ENCODE assay signal across 17 mouse cellular contexts in the genomic region with DNA sequence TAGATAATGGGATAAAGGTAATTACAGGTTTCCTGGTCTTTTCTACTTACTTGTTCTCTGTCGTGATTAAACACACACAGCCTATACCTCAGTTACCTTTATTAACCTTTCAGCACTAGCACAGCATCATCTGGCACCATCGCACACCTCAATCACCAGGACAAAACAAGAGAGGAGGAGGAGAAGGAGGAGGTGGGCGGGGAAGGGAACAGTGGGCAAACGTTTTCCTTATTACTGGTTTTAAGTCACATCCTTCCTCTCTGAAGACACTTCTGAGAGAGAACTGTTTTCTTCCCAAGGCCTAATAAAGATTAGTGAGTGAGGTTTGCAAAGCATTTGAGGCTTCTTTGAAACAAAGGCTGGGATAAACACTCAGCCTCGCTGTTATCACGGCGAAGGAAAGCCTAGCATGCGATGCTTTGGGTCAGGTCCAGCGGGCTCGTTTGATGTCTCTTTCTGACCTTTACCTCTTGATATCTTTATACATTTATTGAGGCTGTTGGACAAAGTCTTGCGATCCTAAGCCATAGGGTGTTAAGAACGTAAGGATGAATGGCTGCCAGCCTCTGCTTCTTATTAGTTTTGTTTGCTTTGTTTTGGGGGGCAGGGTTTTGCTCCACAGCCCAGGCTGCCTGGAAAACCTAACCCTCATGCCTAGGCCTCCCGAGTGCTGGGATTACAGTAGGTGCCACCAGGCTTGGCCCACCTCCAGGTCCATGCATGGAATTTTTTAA. TPM values are rescaled to one million over a fixed set of nuclear protein-coding genes. Genes with fewer than 3 reads are reported as not detected.
DNase-seq lines count a peak whose midpoint lies in the region; ATAC-seq lines count a peak whose summit lies in the region.
"Had no signal": no experiment of that assay in that cellular context is flagged by ENCODE, and none has a peak within 500 bp of the region (broad histone marks: within the 10 kb centered on the region; RNA-seq: fewer than 3 reads in every experiment).

No protein-coding gene starts in this region.

- H3K4me3 ChIP-seq in heart, embryonic 13.5 days: no peak overlapping the region
- no peak overlapping the region for H3K4me3 ChIP-seq in intestine, embryonic 14.5 days (ENCODE audit: low read depth, low read length)
- no peak overlapping the region for H3K4me3 ChIP-seq in hindbrain, embryonic 10.5 days
- H3K4me3 ChIP-seq in midbrain, embryonic 16.5 days (ENCODE audit: low read depth, low read length): no peak overlapping the region
- H3K4me3 ChIP-seq: heart, embryonic 10.5 days; hindbrain, embryonic 15.5 days; neural tube, embryonic 12.5 days had no signal

- no peak overlapping the region for H3K9ac ChIP-seq in heart, embryonic 13.5 days
- no peak overlapping the region for H3K9ac ChIP-seq in intestine, embryonic 14.5 days (ENCODE audit: low read length)
- no peak overlapping the region for H3K9ac ChIP-seq in midbrain, embryonic 16.5 days (ENCODE audit: low read depth, low read length)
- H3K9ac ChIP-seq: hindbrain, embryonic 15.5 days; liver, embryonic 14.5 days; neural tube, embryonic 12.5 days had no signal

- ATAC-seq in heart, embryonic 13.5 days (ENCODE audit: extremely low read depth, insufficient number of reproducible peaks, low FRiP score, low TSS enrichment): no peak
- ATAC-seq in intestine, embryonic 14.5 days (replicated peaks; ENCODE audit: low FRiP score, low TSS enrichment, low read depth): peak; percentile 78
- no peak for ATAC-seq in midbrain, embryonic 16.5 days

- DNase-seq in heart, postnatal 36 days: no peak
- peak; percentile 47 for DNase-seq in testis, postnatal 10 days (ENCODE audit: low spot score)
- DNase-seq in testis, postnatal 14 days (ENCODE audit: low spot score): no peak
- DNase-seq in intestine, embryonic 14.5 days (ENCODE audit: low spot score): no peak
- DNase-seq in spleen, postnatal 4 days (ENCODE audit: low spot score in 2 of 2): no peak
- DNase-seq in hindbrain, embryonic 10.5 days (ENCODE audit: low spot score): no peak
- DNase-seq: cerebellum, adult 18-20 months; gastrocnemius, postnatal 14 days; kidney, adult 9 months; right cerebral cortex, postnatal 14 days; thymus, postnatal 14 days had no signal

- H3K27me3 ChIP-seq in heart, embryonic 13.5 days (replicated peaks): 0 out of 2 replicates have a peak, but pooled peaks cover 1% of the 10 kb centered on the region
- no peaks in the 10 kb centered on the region for H3K27me3 ChIP-seq in intestine, embryonic 14.5 days (replicated peaks; ENCODE audit: control insufficient read depth, insufficient read depth, low read length)
- H3K27me3 ChIP-seq in hindbrain, embryonic 10.5 days (ENCODE audit: insufficient read depth, poor library complexity, severe bottlenecking): no peaks in the 10 kb centered on the region
- H3K27me3 ChIP-seq in midbrain, embryonic 16.5 days (ENCODE audit: control insufficient read depth, insufficient read depth, low read depth, low read length): no peaks in the 10 kb centered on the region
- H3K27me3 ChIP-seq: hindbrain, embryonic 15.5 days; neural tube, embryonic 12.5 days had no signal

- 0 out of 2 replicates have a peak overlapping the region, but pooled peaks have one; percentile 24 for H3K27ac ChIP-seq in heart, embryonic 13.5 days (replicated peaks)
- no peak overlapping the region for H3K27ac ChIP-seq in intestine, embryonic 14.5 days (ENCODE audit: low read depth)
- no peak overlapping the region for H3K27ac ChIP-seq in hindbrain, embryonic 10.5 days
- H3K27ac ChIP-seq in midbrain, embryonic 16.5 days (ENCODE audit: low read length): no peak overlapping the region
- H3K27ac ChIP-seq: heart, embryonic 10.5 days; hindbrain, embryonic 15.5 days; liver, embryonic 14.5 days; neural tube, embryonic 12.5 days had no signal

- H3K9me3 ChIP-seq in heart, embryonic 13.5 days: no peaks in the 10 kb centered on the region
- no peaks in the 10 kb centered on the region for H3K9me3 ChIP-seq in intestine, embryonic 14.5 days (ENCODE audit: control insufficient read depth, low read length)
- H3K9me3 ChIP-seq in hindbrain, embryonic 10.5 days: no peaks in the 10 kb centered on the region
- H3K9me3 ChIP-seq in midbrain, embryonic 16.5 days (replicated peaks; ENCODE audit: control insufficient read depth, low read length, poor library complexity, severe bottlenecking): no peaks in the 10 kb centered on the region
- H3K9me3 ChIP-seq: heart, embryonic 10.5 days; hindbrain, embryonic 15.5 days; neural tube, embryonic 12.5 days had no signal

- H3K4me2 ChIP-seq in heart, embryonic 13.5 days: no peak overlapping the region
- no peak overlapping the region for H3K4me2 ChIP-seq in intestine, embryonic 14.5 days (ENCODE audit: low read length)
- H3K4me2 ChIP-seq in midbrain, embryonic 16.5 days (ENCODE audit: low read length): no peak overlapping the region
- H3K4me2 ChIP-seq: hindbrain, embryonic 15.5 days; neural tube, embryonic 12.5 days had no signal

- H3K36me3 ChIP-seq in heart, embryonic 13.5 days: no peaks in the 10 kb centered on the region
- H3K36me3 ChIP-seq in intestine, embryonic 14.5 days (ENCODE audit: control insufficient read depth, insufficient read depth, low read length): no peaks in the 10 kb centered on the region
- H3K36me3 ChIP-seq in hindbrain, embryonic 10.5 days: no peaks in the 10 kb centered on the region
- no peaks in the 10 kb centered on the region for H3K36me3 ChIP-seq in midbrain, embryonic 16.5 days (ENCODE audit: control insufficient read depth, insufficient read depth, low read length)
- H3K36me3 ChIP-seq: heart, embryonic 10.5 days; hindbrain, embryonic 15.5 days; neural tube, embryonic 12.5 days had no signal

- 39% methylated on average over 13 of the region's 13 CpGs for WGBS in heart, embryonic 13.5 days
- 26% methylated on average over 13 of the region's 13 CpGs for WGBS in intestine, embryonic 14.5 days
- 62% methylated on average over 13 of the region's 13 CpGs for WGBS in hindbrain, embryonic 10.5 days
- WGBS in midbrain, embryonic 16.5 days: 40% methylated on average over 13 of the region's 13 CpGs

- intact Hi-C loops in heart, postnatal 36 days (cut with DNase I): no loop called here

- peaks cover 25% of the 10 kb centered on the region for H3K4me1 ChIP-seq in heart, embryonic 13.5 days
- 0 out of 2 replicates have a peak, but pooled peaks cover 10% of the 10 kb centered on the region for H3K4me1 ChIP-seq in intestine, embryonic 14.5 days (replicated peaks; ENCODE audit: control insufficient read depth, insufficient read depth, low read length)
- no peaks in the 10 kb centered on the region for H3K4me1 ChIP-seq in hindbrain, embryonic 10.5 days (replicated peaks)
- H3K4me1 ChIP-seq in midbrain, embryonic 16.5 days (ENCODE audit: control insufficient read depth, insufficient read depth, low read length): peaks cover 8% of the 10 kb centered on the region; the same call in 1 of the 2 replicates
- H3K4me1 ChIP-seq: hindbrain, embryonic 15.5 days; neural tube, embryonic 12.5 days had no signal

RNA-seq across cellular contexts. Expression of a gene that starts 20.5 kb away (rescaled TPM):
- polyA plus RNA-seq in heart, embryonic 13.5 days (2015; fragmentation: Nextera tagmentation; extraction: Ambion mirVana): 1.3 and 1.6 TPM in 2 replicates
- under 1 TPM; 0.24 to 0.47 TPM for total RNA-seq in heart, postnatal 36 days (2021)
- 18.9 and 22.2 TPM in 2 replicates for polyA plus RNA-seq in intestine, embryonic 14.5 days (2014; fragmentation: Nextera tagmentation; extraction: Ambion mirVana)
- polyA plus RNA-seq in hindbrain, embryonic 10.5 days (2016; fragmentation: Nextera tagmentation; extraction: Ambion mirVana): 0.90 and 1.2 TPM in 2 replicates
- 0.68 and 1.4 TPM in 2 replicates for polyA plus RNA-seq in midbrain, embryonic 16.5 days (2015; fragmentation: Nextera tagmentation; extraction: Ambion mirVana)

RNA-seq across cellular contexts. Expression of a gene that starts 54.3 kb away (rescaled TPM):
- 104 and 115 TPM in 2 replicates for polyA plus RNA-seq in heart, embryonic 13.5 days (2015; fragmentation: Nextera tagmentation; extraction: Ambion mirVana)
- total RNA-seq in heart, postnatal 36 days (2021): 10 to 100 TPM; 46.5 to 55.3 TPM
- 146 and 151 TPM in 2 replicates for polyA plus RNA-seq in intestine, embryonic 14.5 days (2014; fragmentation: Nextera tagmentation; extraction: Ambion mirVana)
- polyA plus RNA-seq in hindbrain, embryonic 10.5 days (2016; fragmentation: Nextera tagmentation; extraction: Ambion mirVana): 178 and 184 TPM in 2 replicates
- 127 TPM in 2 replicates for polyA plus RNA-seq in midbrain, embryonic 16.5 days (2015; fragmentation: Nextera tagmentation; extraction: Ambion mirVana)
